10 mouse cellular contexts compared by ENCODE assay signal in genomic region chr4:89360349-89360748, GRCm38 (mm10). TPM values are rescaled to one million over a fixed set of nuclear protein-coding genes. Genes with fewer than 3 reads are reported as not detected.
A peak's percentile ranks its signal among the peaks of the same experiment; 100 is the strongest.
DNase-seq lines count a peak whose midpoint lies in the region; ATAC-seq and TF ChIP-seq lines count a peak whose summit lies in the region.
"Had no signal": no experiment of that assay in that cellular context is flagged by ENCODE, and none has a peak within 500 bp of the region (broad histone marks: within the 10 kb centered on the region; RNA-seq: fewer than 3 reads in every experiment).

No protein-coding gene starts in this region.

- H3K4me2 ChIP-seq in limb, embryonic 14.5 days (replicated peaks; ENCODE audit: low read depth, low read length, severe bottlenecking), result no peak overlapping the region
- H3K4me2 ChIP-seq: forebrain, embryonic 15.5 days; limb, embryonic 13.5 days had no signal

- H3K27ac ChIP-seq in limb, embryonic 14.5 days (replicated peaks; ENCODE audit: low read depth, low read length), result no peak overlapping the region
- H3K27ac ChIP-seq in limb, embryonic 10.5 days, result no peak overlapping the region
- H3K27ac ChIP-seq: forebrain, embryonic 15.5 days; limb, embryonic 13.5 days had no signal

- no peaks in the 10 kb centered on the region for H3K9me3 ChIP-seq in limb, embryonic 14.5 days (ENCODE audit: control insufficient read depth, low read length)
- no peaks in the 10 kb centered on the region for H3K9me3 ChIP-seq in limb, embryonic 10.5 days (replicated peaks)
- H3K9me3 ChIP-seq: forebrain, embryonic 15.5 days; limb, embryonic 13.5 days had no signal

- H3K9ac ChIP-seq in limb, embryonic 14.5 days (ENCODE audit: low read depth, low read length, severe bottlenecking), result no peak overlapping the region
- H3K9ac ChIP-seq: forebrain, embryonic 15.5 days; limb, embryonic 13.5 days had no signal

- intact Hi-C loops in gastrocnemius, postnatal 36 days (cut with DNase I), result no loop called here

- no peak for ATAC-seq in limb, embryonic 14.5 days (ENCODE audit: low FRiP score, low read depth)
- ATAC-seq in megakaryocyte, adult 5-6 weeks (ENCODE audit: poor library complexity, severe bottlenecking), result no peak
- ATAC-seq: forebrain, embryonic 15.5 days; midbrain, embryonic 16.5 days had no signal

- H3K36me3 ChIP-seq in limb, embryonic 14.5 days (ENCODE audit: control insufficient read depth, insufficient read depth, low read length), result no peaks in the 10 kb centered on the region
- H3K36me3 ChIP-seq in limb, embryonic 10.5 days, result no peaks in the 10 kb centered on the region
- H3K36me3 ChIP-seq: forebrain, embryonic 15.5 days; limb, embryonic 13.5 days had no signal

- no peaks in the 10 kb centered on the region for H3K27me3 ChIP-seq in limb, embryonic 14.5 days (ENCODE audit: control insufficient read depth, insufficient read depth, low read length)
- 0 out of 2 replicates have a peak, but pooled peaks cover 7% of the 10 kb centered on the region for H3K27me3 ChIP-seq in limb, embryonic 10.5 days (ENCODE audit: low read depth, poor library complexity, severe bottlenecking)
- H3K27me3 ChIP-seq: forebrain, embryonic 15.5 days had no signal

- TF ChIP-seq POLR2A in limb, embryonic 14.5 days (IDR thresholded peaks at IDR 0.05; ENCODE audit: borderline replicate concordance, extremely low read depth, insufficient read depth, insufficient read length), result no peak

- WGBS in limb, embryonic 14.5 days, result 59% methylated on average over 3 of the region's 3 CpGs
- WGBS in limb, embryonic 10.5 days, result 72% methylated on average over 3 of the region's 3 CpGs
- 24% methylated on average over 3 of the region's 3 CpGs for WGBS in large intestine, adult 2 months

- H3K4me3 ChIP-seq in limb, embryonic 14.5 days (replicated peaks; ENCODE audit: low read length), result no peak overlapping the region
- no peak overlapping the region for H3K4me3 ChIP-seq in limb, embryonic 10.5 days
- H3K4me3 ChIP-seq: forebrain, embryonic 15.5 days; limb, embryonic 13.5 days had no signal

- DNase-seq in limb, embryonic 14.5 days (ENCODE audit: low spot score), result peak; percentile 30
- no peak for DNase-seq in limb, embryonic 10.5 days (ENCODE audit: low spot score)
- DNase-seq in fat pad, adult 2 months (ENCODE audit: extremely low read depth, low read depth, low spot score), result peak; percentile 66
- DNase-seq in large intestine, adult 2 months (ENCODE audit: low read depth, low spot score), result peak; percentile 75
- DNase-seq in urinary bladder, postnatal 25 days (ENCODE audit: low spot score), result peak; percentile 38
- DNase-seq in gastrocnemius, postnatal 36 days, result no peak

- no peaks in the 10 kb centered on the region for H3K4me1 ChIP-seq in limb, embryonic 14.5 days (ENCODE audit: control insufficient read depth, insufficient read depth, low read length)
- no peaks in the 10 kb centered on the region for H3K4me1 ChIP-seq in limb, embryonic 10.5 days
- H3K4me1 ChIP-seq: forebrain, embryonic 15.5 days; limb, embryonic 13.5 days had no signal

RNA-seq across cellular contexts. Expression of gene Cdkn2b, which starts 49.5 kb away (rescaled TPM):
- polyA plus RNA-seq in limb, embryonic 14.5 days (2012; rRNA removed), result 1.4 and 1.8 TPM in 2 replicates
- 3.0 and 4.4 TPM in 2 replicates for polyA plus RNA-seq in limb, embryonic 14.5 days (2014; fragmentation: Nextera tagmentation; extraction: Ambion mirVana)
- 0.18 and 0.34 TPM in 2 replicates for polyA plus RNA-seq in limb, embryonic 10.5 days (2016; fragmentation: Nextera tagmentation; extraction: Ambion mirVana)
- 149 and 190 TPM in 2 replicates for polyA plus RNA-seq in large intestine, adult 2 months (2012; rRNA removed)
- total RNA-seq in gastrocnemius, postnatal 36 days (2021), result 1 to 10 TPM in 1 of 2 experiments, under 1 TPM in 1; 0.31 to 1.3 TPM
- total RNA-seq in megakaryocyte, adult 5-6 weeks (2015), result not detected in 2 replicates
- total RNA-seq in megakaryocyte, adult 5-6 weeks (2017), result 0.41 TPM in 1 of 2 replicates, not detected in the other

Comparison
In these comparisons a context has a peak if more than half of its experiments do, and no peak if none do; other contexts are left out.
1. DNase-seq: peak in limb, embryonic 14.5 days (single experiment), fat pad, adult 2 months (single experiment), large intestine, adult 2 months (single experiment) and urinary bladder, postnatal 25 days (single experiment); none in limb, embryonic 10.5 days (single experiment) and gastrocnemius, postnatal 36 days (0 of 2).
2. RNA of gene Cdkn2b, which starts 49.5 kb away (polyA plus RNA-seq): 149 to 190 TPM in large intestine, adult 2 months; 1.4 to 4.4 TPM in limb, embryonic 14.5 days and 0.18 to 0.34 TPM in limb, embryonic 10.5 days; every median in the first group is over 10 times any median in the second.